Mouse (Mus musculus) hindbrain, embryonic 16.5 days (tissue): ENCODE measurements around the gene Esrrg. TPM values are rescaled to one million over a fixed set of nuclear protein-coding genes. Genes with fewer than 3 reads are reported as not detected.

ENCODE experiments used
- ATAC-seq: fragments of 200-750 bp; cut with Nextera tagmentation; 2 replicates; pipeline ENCODE4 v1.8.0; 2017; ENCODE audit warnings: moderate TSS enrichment, moderate library complexity
- H3K27ac ChIP-seq: fragments of 300-500 bp; sonication (generic); 2 replicates; pipeline ENCODE4 v1.5.1; 2014; ENCODE audit warnings: low read depth, mild to moderate bottlenecking, control low read depth, low read length, moderate library complexity
- H3K27me3 ChIP-seq: fragments of 300-500 bp; sonication (generic); replicated peaks from 2 replicates; pipeline ENCODE4 v1.6.1; 2014; ENCODE audit warnings: low read length; ENCODE audit not compliant: control insufficient read depth, insufficient read depth
- H3K36me3 ChIP-seq: fragments of 300-500 bp; sonication (generic); 2 replicates; pipeline ENCODE4 v1.6.1; 2014; ENCODE audit warnings: mild to moderate bottlenecking, low read length, moderate library complexity, mixed read lengths; ENCODE audit not compliant: control insufficient read depth, insufficient read depth
- H3K4me1 ChIP-seq: fragments of 300-500 bp; sonication (generic); 2 replicates; pipeline ENCODE4 v1.6.1; 2014; ENCODE audit warnings: low read depth, low read length; ENCODE audit not compliant: control insufficient read depth, insufficient read depth
- H3K4me2 ChIP-seq: fragments of 300-500 bp; sonication (generic); 2 replicates; pipeline ENCODE4 v1.6.1; 2014; ENCODE audit warnings: mild to moderate bottlenecking, low read length, control low read depth, moderate library complexity
- H3K4me3 ChIP-seq: fragments of 300-500 bp; sonication (generic); 2 replicates; pipeline ENCODE4 v1.5.1; 2014; ENCODE audit warnings: mild to moderate bottlenecking, low read length, control low read depth, moderate library complexity
- H3K9ac ChIP-seq: fragments of 300-500 bp; sonication (generic); 2 replicates; pipeline ENCODE4 v1.6.1; 2014; ENCODE audit warnings: low read depth, mild to moderate bottlenecking, control low read depth, low read length, moderate library complexity
- H3K9me3 ChIP-seq: fragments of 300-500 bp; sonication (generic); 2 replicates; pipeline ENCODE4 v1.6.1; 2014; ENCODE audit warnings: mild to moderate bottlenecking, low read length, moderate library complexity; ENCODE audit not compliant: control insufficient read depth
- WGBS: fragments of 180-500 bp; shearing (Covaris S2); extraction: QIAGEN DNeasy Blood & Tissue Kit; methylation state at CpG from one replicate; pipeline ENCODE4 v1.1.7; 2014; 5-methylcytosine and 5-hydroxymethylcytosine counted together
- polyA plus RNA-seq: library from polyadenylated mRNA; unstranded; fragments of >200 nt; fragmentation: Nextera tagmentation; extraction: Ambion mirVana; gene quantifications from 2 replicates; pipeline ENCODE4 v1.2.1, GENCODE M21; 2015

The Esrrg gene
- polyA plus RNA-seq, 1 experiment from 2014 or later = 38.6 TPM

DNA sequence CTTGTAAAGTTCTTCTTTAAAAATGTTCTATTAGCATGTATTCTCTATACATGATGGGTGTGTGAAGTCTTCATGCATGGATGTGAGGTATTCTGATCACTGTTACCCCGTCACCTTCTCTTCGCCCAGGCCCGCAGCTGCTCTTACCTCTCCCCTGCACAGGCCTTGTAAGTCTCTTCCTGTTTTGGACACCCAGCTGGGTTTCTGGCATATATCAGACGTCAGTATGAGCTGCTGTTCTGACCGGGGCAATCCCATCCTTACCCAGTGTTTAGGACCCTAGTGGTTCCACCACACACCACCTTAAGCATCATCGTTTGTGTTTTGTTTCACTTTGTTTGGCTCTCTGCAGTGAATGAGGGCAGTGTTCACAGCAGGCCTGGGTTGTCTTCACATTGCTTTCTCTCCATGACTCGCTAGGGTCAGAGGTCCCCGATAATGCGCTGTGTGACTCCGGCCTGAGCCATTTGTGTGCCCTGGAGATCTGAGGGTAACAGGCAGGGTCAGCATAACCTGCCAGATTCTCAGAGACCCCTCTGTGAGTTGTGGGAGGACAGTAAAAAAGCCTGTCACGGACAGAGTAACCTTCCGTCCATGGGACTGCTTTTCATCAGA lies 471.8 kb downstream of the Esrrg start:
- peaks cover 7% of the 10 kb centered on the region for H3K4me1 ChIP-seq
- no peak overlapping the region for H3K4me3 ChIP-seq
- H3K36me3 ChIP-seq = no peaks in the 10 kb centered on the region
- no peaks in the 10 kb centered on the region for H3K27me3 ChIP-seq
- H3K4me2 ChIP-seq = no peak overlapping the region
- H3K27ac ChIP-seq = no peak overlapping the region
- WGBS = 43% methylated on average over 12 of the region's 12 CpGs
- no peak overlapping the region for H3K9ac ChIP-seq
- ATAC-seq = no peak
- H3K9me3 ChIP-seq = no peaks in the 10 kb centered on the region

DNA sequence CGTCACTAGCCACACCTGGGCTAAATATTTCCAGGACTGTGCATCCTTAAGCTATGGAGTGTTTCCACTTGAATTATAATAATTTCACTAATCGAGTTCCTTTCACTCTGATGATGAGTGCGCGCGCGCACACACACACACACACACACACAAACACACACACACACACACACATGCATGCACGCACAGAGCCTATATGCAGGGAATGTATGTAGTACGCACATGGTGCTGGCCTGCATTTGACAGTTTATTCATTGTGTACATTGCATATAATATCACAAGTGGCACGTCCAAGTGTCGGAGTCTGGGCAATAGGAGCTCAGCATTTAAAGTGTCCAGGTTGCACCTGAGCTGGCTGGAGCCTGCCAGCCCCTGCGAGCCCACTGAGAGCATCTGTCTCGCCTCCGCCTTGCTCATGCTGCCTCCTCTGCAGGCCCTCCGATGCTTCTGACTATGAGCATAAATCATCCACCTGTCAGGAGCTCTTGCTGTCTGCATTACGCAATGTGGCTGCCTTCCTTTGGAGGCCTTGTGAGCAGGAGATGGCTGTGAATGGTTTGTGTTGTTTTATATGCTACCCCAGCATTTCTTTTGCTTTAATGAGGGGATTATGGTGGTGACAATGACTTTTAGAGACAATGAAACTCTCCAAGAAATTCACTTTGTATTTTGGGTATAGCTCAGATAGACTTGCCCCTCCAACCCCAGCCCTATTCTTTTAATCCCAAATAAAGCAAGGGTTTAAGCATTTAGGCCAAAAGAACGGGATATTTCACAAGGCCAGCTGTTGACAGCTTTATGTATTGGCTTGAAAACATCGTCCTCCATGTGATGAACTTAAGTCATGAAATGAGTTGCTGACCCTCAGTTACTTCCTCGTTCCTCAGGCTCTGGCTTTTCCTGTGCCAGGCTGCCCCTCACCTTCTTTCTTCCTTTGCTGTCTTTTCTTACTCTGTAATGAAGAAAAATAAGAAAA lies 474.4 kb downstream of the Esrrg start:
- H3K27me3 ChIP-seq = no peaks in the 10 kb centered on the region
- no peak overlapping the region for H3K4me2 ChIP-seq
- ATAC-seq = peak; percentile 77
- peaks cover 7% of the 10 kb centered on the region for H3K4me1 ChIP-seq
- H3K9ac ChIP-seq = no peak overlapping the region
- WGBS = 66% methylated on average over 18 of the region's 18 CpGs
- H3K36me3 ChIP-seq = no peaks in the 10 kb centered on the region
- H3K27ac ChIP-seq = peak overlapping the region; percentile 18; the same call in 1 of the 2 replicates
- no peaks in the 10 kb centered on the region for H3K9me3 ChIP-seq
- no peak overlapping the region for H3K4me3 ChIP-seq

DNA sequence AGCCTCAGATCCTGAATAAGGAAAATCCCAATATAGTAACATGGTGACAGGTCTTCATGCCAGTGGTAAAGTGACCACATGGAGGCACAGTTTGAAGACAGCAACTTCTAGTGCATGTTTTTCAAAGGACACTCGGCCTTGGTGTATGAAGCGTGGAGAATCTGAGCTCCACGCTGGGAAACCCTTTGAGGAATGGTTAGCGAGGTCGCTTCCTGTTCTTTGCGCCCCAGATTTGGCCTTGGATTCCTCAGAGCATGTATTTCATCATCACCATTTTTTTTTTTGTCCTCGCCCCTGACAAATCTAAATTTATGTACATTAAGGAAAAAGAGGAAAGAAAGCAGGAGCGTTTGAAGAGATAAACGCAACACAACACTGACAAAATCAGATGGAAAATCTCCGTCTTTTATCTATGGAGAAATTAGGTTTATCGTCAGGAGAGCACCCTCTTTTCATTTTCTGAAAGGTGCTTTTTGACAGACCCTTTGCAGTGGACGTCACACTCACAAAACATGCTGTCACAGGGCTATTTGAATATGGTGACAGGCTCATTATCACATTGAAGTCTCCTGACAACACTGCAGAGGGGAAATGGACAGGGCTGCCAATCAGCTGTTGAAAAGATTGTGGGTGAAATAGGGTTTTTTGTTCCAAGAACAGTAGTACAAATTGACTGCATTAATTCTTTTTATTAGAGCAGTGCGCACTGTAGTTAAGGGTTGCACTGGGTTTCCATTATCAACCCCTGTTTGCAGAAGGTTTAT lies 476.7 kb downstream of the Esrrg start:
- H3K27me3 ChIP-seq = no peaks in the 10 kb centered on the region
- no peaks in the 10 kb centered on the region for H3K36me3 ChIP-seq
- no peaks in the 10 kb centered on the region for H3K9me3 ChIP-seq
- H3K27ac ChIP-seq = no peak overlapping the region
- ATAC-seq = no peak
- no peak overlapping the region for H3K9ac ChIP-seq
- H3K4me2 ChIP-seq = no peak overlapping the region
- H3K4me1 ChIP-seq = peaks cover 7% of the 10 kb centered on the region
- no peak overlapping the region for H3K4me3 ChIP-seq
- WGBS = 37% methylated on average over 13 of the region's 13 CpGs

DNA sequence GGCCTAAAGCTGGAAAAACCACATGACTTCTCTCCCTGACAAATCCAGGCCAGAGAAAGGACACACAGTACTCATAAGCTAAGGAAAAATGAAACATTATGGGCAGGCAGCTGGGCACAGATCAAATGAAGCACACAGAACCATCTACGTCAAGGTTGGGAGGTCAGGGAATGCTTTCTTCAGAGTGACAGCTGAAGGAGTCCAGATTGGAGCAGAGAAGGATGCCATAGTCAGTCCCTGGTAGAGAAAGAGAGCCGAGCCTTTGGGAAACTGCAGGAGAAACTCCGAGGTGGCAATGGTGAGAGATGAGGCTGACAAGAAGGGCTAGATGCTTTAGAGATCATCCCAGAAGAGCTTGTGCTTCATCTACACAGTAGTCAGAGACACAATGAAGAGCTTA lies 485.1 kb downstream of the Esrrg start:
- no peak for ATAC-seq
- no peaks in the 10 kb centered on the region for H3K9me3 ChIP-seq
- H3K4me3 ChIP-seq = no peak overlapping the region
- no peaks in the 10 kb centered on the region for H3K27me3 ChIP-seq
- H3K9ac ChIP-seq = no peak overlapping the region
- no peak overlapping the region for H3K27ac ChIP-seq
- H3K36me3 ChIP-seq = no peaks in the 10 kb centered on the region
- no peaks in the 10 kb centered on the region for H3K4me1 ChIP-seq
- 77% methylated on average over 3 of the region's 3 CpGs for WGBS
- H3K4me2 ChIP-seq = no peak overlapping the region

DNA sequence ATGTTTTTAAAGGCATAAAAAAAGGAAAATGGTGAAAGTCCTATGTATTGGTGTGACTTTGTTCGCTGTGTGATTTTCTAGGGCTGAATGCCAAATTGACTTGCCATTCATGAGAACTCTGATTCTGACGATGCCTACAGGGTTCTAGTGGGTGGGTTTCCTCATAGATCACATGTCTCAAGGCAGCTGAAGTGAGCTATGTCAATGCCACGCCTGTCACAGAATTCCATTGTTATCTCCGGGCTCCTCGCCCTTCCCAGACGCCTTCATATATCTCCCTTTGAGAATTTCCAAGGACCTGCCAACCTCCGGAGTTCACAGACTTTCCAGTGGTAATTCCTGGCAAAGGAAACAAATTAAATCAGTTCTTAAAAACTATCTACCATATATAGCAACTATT lies 493.2 kb downstream of the Esrrg start:
- H3K27me3 ChIP-seq = no peaks in the 10 kb centered on the region
- no peak overlapping the region for H3K4me2 ChIP-seq
- H3K4me3 ChIP-seq = no peak overlapping the region
- H3K9me3 ChIP-seq = no peaks in the 10 kb centered on the region
- no peak for ATAC-seq
- H3K27ac ChIP-seq = no peak overlapping the region
- H3K36me3 ChIP-seq = no peaks in the 10 kb centered on the region
- H3K4me1 ChIP-seq = no peaks in the 10 kb centered on the region
- 32% methylated on average over 7 of the region's 7 CpGs for WGBS
- no peak overlapping the region for H3K9ac ChIP-seq

DNA sequence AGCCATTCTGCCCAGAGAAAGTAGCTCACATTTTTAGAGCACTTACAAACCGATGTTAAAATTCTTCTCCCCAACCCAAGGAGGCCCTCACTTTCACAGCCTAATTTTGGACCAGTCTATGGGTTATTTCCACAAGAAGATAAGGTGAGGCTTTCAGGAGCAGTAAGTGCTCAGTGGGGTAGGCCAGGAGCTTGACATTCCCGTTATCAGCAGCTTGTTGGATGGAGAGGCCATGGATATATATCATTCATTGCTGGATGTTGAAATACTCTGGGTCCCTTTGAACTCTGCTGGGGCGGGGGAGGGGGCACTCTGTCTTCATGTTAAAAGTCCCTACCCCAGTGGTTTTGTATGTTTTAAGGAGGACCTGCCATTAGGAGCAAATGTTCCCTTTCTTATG lies 494.6 kb downstream of the Esrrg start:
- Histone ChIP-seq H3K27ac (no peak overlapping the region), H3K4me3 (no peak overlapping the region), H3K4me2 (no peak overlapping the region), H3K9ac (no peak overlapping the region), H3K27me3 (no peaks in the 10 kb centered on the region), H3K36me3 (no peaks in the 10 kb centered on the region), H3K9me3 (no peaks in the 10 kb centered on the region), H3K4me1 (no peaks in the 10 kb centered on the region)
- WGBS = 62% methylated on average over 3 of the region's 3 CpGs
- ATAC-seq = no peak

DNA sequence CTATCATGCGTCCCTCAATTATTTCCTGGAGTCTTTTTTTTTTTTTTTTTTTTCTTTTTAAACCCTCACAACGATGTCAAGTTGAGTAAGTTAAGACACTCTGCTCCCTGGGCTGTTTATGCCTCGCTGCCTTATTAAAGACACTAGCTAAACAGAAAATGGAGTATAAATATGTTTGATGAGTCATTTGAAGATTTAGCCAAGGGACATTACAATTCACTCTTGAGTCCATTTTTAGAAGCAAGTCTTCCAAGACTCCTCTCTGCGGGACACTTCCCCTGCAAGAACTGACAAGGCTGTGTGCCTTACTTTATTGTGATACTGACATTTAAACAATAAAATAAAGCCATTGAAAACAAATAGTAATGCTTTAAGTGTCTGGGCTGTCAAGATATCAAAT lies 496.9 kb downstream of the Esrrg start:
- 46% methylated on average over 4 of the region's 4 CpGs for WGBS
- no peak overlapping the region for H3K27ac ChIP-seq
- ATAC-seq = no peak

DNA sequence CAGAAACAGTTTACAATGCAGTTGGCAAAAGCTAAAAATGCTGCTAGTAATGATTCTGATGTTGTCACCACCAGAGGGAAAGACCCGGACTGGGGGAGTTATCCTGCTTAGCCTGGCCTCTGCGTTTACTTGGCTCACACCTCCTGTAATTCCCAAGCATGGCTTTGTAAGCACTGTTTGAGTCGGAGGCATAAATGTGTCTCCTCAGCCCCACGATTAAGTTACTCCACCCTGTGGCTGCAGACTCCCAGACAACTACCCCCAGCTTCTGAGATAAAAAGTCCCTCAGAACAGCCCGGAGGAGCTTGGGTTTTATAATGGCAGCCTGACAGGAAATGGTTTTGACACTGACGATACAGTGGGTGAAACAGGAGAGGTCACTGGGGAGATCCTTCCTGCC lies 499.4 kb downstream of the Esrrg start:
- Histone ChIP-seq H3K9me3 (no peaks in the 10 kb centered on the region), H3K4me2 (no peak overlapping the region), H3K4me3 (no peak overlapping the region), H3K36me3 (no peaks in the 10 kb centered on the region), H3K4me1 (no peaks in the 10 kb centered on the region), H3K27me3 (no peaks in the 10 kb centered on the region), H3K9ac (no peak overlapping the region), H3K27ac (no peak overlapping the region)
- no peak for ATAC-seq
- 65% methylated on average over 6 of the region's 6 CpGs for WGBS

More for the DNA sequence above, 496.9 kb downstream of the Esrrg start:
- no peak overlapping the region for H3K9ac ChIP-seq
- no peak overlapping the region for H3K4me3 ChIP-seq
- no peaks in the 10 kb centered on the region for H3K4me1 ChIP-seq
- H3K36me3 ChIP-seq = no peaks in the 10 kb centered on the region
- H3K4me2 ChIP-seq = no peak overlapping the region
- H3K27me3 ChIP-seq = no peaks in the 10 kb centered on the region
- no peaks in the 10 kb centered on the region for H3K9me3 ChIP-seq

DNA sequence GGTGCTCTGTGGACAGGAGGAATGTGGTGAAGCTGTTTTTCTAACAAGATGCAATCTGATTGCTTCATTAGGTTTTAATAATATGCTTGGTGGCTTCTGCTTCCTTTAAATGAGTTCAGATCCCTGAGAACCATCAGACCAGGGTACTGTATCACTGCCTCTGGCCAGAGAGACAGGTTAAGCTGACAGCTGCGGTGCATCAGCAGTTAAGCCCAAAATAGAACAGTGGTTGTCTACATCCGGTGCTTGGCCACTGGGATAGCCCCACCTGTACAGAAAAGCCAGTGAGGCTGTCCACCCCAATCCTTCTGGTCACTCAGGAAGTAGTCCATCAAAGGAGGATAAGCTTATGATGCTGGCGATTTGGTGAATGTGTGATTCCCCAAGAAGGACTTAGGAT lies 503.0 kb downstream of the Esrrg start:
- no peak overlapping the region for H3K4me2 ChIP-seq
- H3K4me3 ChIP-seq = no peak overlapping the region
- H3K36me3 ChIP-seq = no peaks in the 10 kb centered on the region
- no peak overlapping the region for H3K9ac ChIP-seq
- no peaks in the 10 kb centered on the region for H3K9me3 ChIP-seq
- H3K27ac ChIP-seq = no peak overlapping the region
- ATAC-seq = no peak
- H3K4me1 ChIP-seq = no peaks in the 10 kb centered on the region
- 84% methylated on average over 3 of the region's 3 CpGs for whole genome bisulfite sequencing
- no peaks in the 10 kb centered on the region for H3K27me3 ChIP-seq
